Mouse (Mus musculus): ENCODE data around the gene Atp6v1g2.

Gene Atp6v1g2

DNA sequence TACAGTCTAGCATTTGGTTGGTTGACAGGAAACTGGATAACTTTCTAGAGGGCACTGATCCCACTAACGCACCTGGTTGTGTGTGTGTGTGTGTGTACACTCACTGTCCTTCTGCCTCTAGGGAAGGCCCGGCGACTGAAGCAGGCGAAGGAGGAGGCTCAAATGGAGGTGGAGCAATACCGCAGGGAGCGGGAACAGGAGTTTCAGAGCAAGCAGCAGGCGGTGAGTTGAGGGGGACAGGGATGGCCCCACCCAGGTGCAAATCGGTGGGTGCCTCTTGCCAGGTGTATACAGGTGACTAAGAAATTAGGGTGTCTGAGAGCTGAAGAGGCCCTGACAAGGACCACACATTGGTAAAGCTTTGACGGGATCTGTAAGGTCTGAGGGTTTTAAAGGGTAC is 3.5 kb downstream of the Atp6v1g2 start:
- no peak for DNase-seq (ENCODE audit: low spot score in 2 of 2)

DNA sequence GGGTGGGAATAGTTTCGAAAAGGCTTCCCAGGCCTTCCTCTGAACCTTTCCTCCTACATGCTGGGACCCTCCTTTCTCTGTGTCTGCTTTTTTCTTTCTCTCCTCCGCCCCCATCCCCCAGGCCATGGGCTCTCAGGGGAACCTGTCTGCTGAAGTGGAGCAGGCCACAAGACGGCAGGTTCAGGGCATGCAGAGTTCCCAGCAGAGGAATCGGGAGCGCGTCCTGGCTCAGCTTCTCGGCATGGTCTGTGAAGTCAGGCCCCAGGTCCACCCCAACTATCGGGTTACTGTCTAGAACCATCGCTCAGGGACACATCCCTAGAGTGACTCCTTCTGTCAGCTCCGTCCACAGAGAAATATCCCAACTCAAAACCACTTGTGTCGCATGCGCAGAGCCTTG is 4.0 kb downstream of the Atp6v1g2 start:
- DNase-seq (ENCODE audit: low spot score in 2 of 2), result no peak

DNA sequence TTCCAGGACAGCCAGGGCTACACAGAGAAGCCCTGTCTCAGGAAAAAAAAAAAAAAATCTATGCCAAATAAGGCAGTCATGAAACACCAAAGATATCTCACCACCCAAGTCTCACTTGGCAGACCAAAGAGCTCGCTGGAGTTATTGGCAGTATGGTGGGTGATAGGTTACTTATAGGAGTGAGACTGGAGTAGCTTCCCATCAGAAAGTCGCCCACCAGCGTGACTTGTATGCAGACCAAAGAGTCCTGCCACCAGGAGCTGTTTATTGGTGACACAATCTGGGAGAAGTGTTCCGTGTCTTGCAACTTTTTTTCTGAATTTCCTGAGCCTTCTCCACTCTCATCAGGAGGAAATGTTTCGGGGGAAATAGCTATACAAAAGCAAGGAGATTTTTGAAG is 6.2 kb downstream of the Atp6v1g2 start:
- no peak for DNase-seq (ENCODE audit: low spot score in 2 of 2)

DNA sequence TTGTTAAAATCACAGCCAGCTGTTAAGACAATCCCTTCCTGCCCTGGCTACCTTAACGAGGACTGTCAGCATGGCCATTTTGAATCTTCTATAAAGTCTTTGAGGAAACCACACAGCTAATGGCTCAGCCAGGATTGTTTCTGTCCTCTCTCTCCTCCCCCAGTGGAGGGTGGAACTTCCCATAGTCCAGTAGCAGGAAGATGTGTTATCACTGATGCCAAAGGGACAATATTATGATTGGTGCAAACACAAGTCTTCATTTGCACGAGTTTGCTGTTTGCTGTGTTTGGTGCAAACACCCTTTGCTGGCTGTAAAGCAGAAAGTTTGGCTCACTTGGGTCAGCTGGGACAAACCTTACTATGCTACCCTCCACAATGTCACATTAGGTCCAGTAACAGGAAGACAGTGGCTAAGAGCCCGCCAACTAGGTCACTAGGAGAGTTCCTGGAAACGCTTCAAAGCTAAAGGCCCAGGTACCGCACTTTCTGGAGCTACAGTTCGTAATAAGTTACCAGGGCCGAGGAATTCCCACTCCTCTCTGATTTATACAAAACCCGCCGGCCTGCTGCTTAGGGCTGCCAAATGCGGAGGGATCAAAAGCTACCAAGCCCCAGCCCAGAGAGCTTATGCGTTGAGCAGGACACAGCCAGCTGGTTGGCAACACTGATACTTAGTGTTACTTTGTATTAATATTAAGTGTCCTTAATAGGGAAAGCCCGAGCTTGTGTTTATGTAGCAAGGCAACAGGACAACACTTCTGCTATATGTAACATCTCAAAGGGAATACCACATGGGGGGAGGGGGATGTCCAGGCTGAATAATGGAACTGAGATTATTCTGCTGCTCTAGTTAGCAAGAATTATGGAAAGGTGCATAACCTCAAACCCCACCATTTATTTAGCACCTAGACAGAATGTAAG is 7.2 kb downstream of the Atp6v1g2 start:
- no peak for DNase-seq (ENCODE audit: low spot score in 2 of 2)

GRCm38 (mm10) chr17:35241305-35242014 is 8.0 kb downstream of the Atp6v1g2 start, which contains the start of gene Ddx39b:
Ddx39b (plus strand) TSS chr17:35241746.
- peak; percentile 90 to 92 for DNase-seq (ENCODE audit: low spot score in 2 of 2)

- DNase-seq (ENCODE audit: low spot score in 2 of 2), result peak; percentile 46 to 54
These were observed 8.8 kb downstream of the Atp6v1g2 start for GRCm38 (mm10) chr17:35242015-35242941.

- DNase-seq (ENCODE audit: low spot score in 2 of 2), result no peak
These were observed 9.6 kb downstream of the Atp6v1g2 start for GRCm38 (mm10) chr17:35243086-35243485.

GRCm38 (mm10) chr17:35244999-35245398 is 11.5 kb downstream of the Atp6v1g2 start:
- DNase-seq (ENCODE audit: low spot score in 2 of 2), result no peak

DNA sequence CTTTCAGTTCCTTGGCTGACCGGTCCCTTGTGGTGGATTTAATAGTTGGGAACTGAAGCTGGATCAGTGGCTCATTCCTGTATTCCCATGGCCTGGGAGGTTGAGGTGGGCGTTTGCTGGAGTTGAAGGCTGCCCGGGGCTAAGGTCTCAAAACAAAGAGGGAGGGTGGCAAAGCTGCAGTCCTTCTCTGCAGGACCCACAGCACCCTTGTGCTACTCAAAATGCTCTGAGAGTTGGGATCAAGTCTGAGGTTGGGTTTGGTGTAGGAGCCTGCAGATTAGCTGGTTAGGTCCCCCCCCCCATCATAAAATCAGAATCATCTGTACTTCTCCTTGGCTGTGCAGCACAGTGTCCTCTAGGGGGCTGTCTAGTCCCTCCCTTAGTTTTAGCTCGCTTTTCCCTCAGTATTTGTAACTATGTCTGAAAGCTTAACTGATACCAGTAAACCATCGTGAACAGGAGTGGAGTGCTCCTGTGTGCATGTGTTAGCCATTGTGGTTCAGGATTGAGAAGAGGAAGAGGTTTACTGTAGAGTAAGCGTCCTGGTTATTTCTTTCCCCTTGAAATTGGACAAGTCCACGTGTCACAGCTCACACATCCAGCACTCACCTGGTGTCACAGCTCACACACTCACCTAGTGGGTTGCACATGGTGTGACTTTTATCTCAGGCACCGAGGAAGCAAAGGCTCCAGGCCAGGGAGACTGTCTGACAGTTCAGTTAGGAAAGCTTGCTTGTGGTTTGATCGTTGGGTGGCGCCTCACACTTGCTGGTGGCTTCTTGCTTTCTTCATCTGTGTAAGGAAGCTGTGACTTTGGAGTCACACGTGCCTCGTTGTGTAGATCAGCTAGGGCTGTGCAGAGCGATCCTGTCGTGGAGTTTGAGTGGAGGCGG is 12.5 kb downstream of the Atp6v1g2 start:
- DNase-seq (ENCODE audit: low spot score in 2 of 2), result no peak

- no peak for DNase-seq (ENCODE audit: low spot score in 2 of 2)
These were observed 13.7 kb downstream of the Atp6v1g2 start for GRCm38 (mm10) chr17:35247144-35247543.

DNA sequence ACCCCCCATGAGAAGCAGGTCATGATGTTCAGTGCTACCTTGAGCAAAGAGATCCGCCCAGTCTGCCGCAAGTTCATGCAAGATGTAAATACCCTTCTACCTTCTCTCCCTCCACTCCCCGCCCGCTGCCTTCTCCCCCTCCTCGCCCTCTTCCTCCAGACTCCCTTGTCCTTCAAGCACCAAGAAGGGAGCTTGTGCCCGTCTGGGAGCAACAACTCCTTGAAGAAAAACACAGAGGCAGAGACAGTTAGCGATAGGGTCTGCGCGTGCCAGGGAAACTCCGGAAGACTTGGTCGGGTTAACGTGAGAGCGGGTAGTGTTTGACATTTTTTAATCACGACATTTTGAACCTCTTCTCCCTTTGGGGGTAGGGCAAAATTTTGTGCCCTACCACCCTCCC is 15.5 kb downstream of the Atp6v1g2 start:
- no peak for DNase-seq (ENCODE audit: low spot score in 2 of 2)

DNA sequence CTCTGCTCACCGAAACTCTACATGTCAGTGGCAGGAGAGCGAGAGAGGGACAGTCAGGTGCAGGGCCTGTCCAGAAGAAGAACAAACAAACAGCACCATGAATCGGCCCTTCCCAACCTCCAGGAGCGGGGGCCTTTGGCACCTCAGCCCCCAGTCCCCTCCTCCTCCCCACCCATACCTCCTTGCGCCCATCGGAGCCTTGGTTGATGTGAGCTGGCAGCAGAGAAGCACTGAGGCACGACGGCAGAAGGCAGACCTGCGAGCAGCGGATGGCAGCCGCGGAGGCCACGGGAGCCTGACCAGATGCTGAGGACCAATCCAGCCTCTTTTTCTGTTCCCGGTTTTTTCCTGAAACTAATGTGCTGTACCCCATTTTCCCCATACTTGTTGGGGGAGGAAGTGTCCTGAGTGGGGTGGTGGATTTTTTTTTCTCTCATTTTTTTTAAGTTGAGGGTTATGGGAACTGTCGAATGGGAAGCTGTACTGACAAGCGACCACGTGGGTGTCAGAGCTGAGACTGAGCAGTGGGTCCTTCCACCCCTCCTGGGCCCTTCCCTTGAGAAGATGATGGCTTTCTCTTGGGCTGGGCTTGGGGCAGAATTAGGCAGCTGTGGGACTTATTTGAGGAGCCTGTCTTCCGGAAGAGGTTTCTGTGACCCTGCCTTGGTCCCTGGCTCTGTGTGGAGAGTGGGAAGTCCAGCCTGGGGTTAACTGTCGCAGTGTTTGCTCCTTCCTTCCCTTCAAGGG is 16.2 kb downstream of the Atp6v1g2 start:
- DNase-seq (ENCODE audit: low spot score in 2 of 2), result no peak

- DNase-seq (ENCODE audit: low spot score in 2 of 2), result no peak
These were observed 17.1 kb downstream of the Atp6v1g2 start for GRCm38 (mm10) chr17:35250348-35251120.

- no peak for DNase-seq (ENCODE audit: low spot score in 2 of 2)
These were observed 17.8 kb downstream of the Atp6v1g2 start for GRCm38 (mm10) chr17:35251162-35251719.

DNA sequence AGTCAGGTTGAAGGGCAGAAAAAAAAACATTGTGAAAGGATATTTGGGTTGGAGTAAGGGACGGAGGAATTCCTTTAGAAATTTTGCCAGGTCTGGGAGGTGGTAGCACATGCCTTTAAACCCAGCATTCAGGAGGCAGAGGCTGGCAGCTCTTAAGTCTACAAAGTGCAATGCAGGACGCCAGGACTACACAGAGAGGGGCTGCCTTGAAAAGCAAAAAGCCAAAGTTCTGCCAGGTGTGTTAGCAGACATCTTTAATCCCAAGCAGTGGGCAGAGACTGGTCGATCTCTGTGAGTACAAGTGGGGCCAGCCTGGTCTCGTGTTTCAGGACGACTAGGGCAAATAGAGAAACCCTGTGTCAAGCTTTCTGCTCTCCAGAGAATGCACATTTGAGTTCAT is 18.5 kb downstream of the Atp6v1g2 start:
- DNase-seq (ENCODE audit: low spot score in 2 of 2), result no peak

- no peak for DNase-seq (ENCODE audit: low spot score in 2 of 2)
These were observed 19.3 kb downstream of the Atp6v1g2 start for GRCm38 (mm10) chr17:35252619-35253292.

DNA sequence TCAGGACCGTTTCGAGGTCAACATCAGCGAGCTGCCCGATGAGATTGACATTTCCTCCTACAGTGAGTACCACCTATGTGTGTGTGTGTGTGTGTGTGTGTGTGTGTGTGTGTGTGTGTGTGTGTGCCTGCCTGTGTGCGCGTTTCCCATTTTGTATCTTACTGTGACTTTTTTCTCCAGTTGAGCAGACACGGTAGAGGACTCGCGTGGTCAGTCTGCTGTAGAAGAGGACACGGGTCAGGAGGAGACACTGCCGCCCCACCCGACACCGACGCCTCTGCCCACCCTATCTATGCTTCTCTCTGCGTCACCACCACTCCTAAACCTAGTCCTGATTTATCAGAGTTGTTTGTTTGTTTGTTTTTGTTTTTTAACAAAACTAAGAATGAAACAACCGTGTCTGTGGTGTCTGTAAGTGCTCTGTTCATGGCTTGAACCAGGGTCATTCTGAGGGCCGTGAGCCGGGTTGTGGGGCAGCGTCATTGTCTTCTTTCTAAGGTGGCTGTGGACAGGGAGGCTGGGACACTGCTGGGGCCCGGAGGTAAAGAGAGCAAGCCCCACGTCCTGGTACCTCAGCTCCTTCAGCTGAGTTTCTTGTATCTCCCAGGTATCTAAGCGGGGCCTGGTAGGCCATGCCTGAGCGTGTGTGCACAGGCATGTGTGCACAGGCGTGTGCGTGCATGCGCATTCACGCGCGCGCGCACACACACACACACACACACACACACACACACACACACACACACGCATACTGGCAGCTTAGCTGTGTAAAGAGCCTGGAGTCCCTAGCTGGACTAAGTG is 20.0 kb downstream of the Atp6v1g2 start:
- DNase-seq (ENCODE audit: low spot score in 2 of 2), result no peak

All from spleen, postnatal 14 days (tissue).